Mouse (Mus musculus) testis, postnatal 10 days (tissue): Measurements from ENCODE around the gene Pet117.
"Not testable (repeated sequence)": the region's sequence is repeated elsewhere in the genome, so short reads cannot be mapped to it uniquely, and the experiment has no call there.

Experiments
- DNase-seq: peaks from one replicate; pipeline ENCODE4 v3.0.0; 2021; ENCODE audit warnings: low spot score

Gene Pet117

GRCm38 (mm10) chr2:144368400-144369019 is at the start of gene Pet117, which contains the start of gene Kat14:
Gene Pet117, plus strand, starts transcription at chr2:144368996.
Gene Kat14, plus strand, starts transcription at chr2:144368983.
- peak; percentile 96 for DNase-seq

- DNase-seq: no peak
Measured at GRCm38 (mm10) chr2:144324218-144324617, 44.6 kb upstream of the Pet117 start.

GRCm38 (mm10) chr2:144329451-144329850 is 39.3 kb upstream of the Pet117 start:
- DNase-seq: no peak

- DNase-seq: no peak
Measured at GRCm38 (mm10) chr2:144329937-144330336, 38.9 kb upstream of the Pet117 start.

- DNase-seq: peak; percentile 46
Measured at GRCm38 (mm10) chr2:144330352-144330959, 38.3 kb upstream of the Pet117 start.

- peak; percentile 69 for DNase-seq
Measured at GRCm38 (mm10) chr2:144330960-144331371, 37.8 kb upstream of the Pet117 start.

- peak; percentile 51 for DNase-seq
Measured at GRCm38 (mm10) chr2:144331401-144332302, 37.1 kb upstream of the Pet117 start, which contains the start of gene Ovol2. Gene Ovol2, minus strand, starts transcription at chr2:144332146.

- no peak for DNase-seq
Measured at GRCm38 (mm10) chr2:144332486-144332885, 36.3 kb upstream of the Pet117 start.

GRCm38 (mm10) chr2:144333138-144333842 is 35.5 kb upstream of the Pet117 start:
- no peak for DNase-seq

- no peak for DNase-seq
Measured at GRCm38 (mm10) chr2:144337230-144337629, 31.6 kb upstream of the Pet117 start.

- DNase-seq: no peak
Measured at GRCm38 (mm10) chr2:144337701-144338100, 31.1 kb upstream of the Pet117 start.

- not testable (repeated sequence) for DNase-seq
Measured at GRCm38 (mm10) chr2:144338149-144338548, 30.6 kb upstream of the Pet117 start.

GRCm38 (mm10) chr2:144343158-144343557 is 25.6 kb upstream of the Pet117 start:
- DNase-seq: no peak

- DNase-seq: no peak
Measured at GRCm38 (mm10) chr2:144348525-144348924, 20.3 kb upstream of the Pet117 start.

- no peak for DNase-seq
Measured at GRCm38 (mm10) chr2:144352843-144353242, 16.0 kb upstream of the Pet117 start.

GRCm38 (mm10) chr2:144369020-144369421 is 225 bp downstream of the Pet117 start:
- DNase-seq: no peak

- no peak for DNase-seq
Measured at GRCm38 (mm10) chr2:144369511-144369910, 715 bp downstream of the Pet117 start.

GRCm38 (mm10) chr2:144371566-144371965 is 2.8 kb downstream of the Pet117 start:
- DNase-seq: no peak

GRCm38 (mm10) chr2:144373063-144373462 is 4.3 kb downstream of the Pet117 start:
- DNase-seq: no peak

GRCm38 (mm10) chr2:144375063-144375703 is 6.4 kb downstream of the Pet117 start:
- no peak for DNase-seq

- DNase-seq: no peak
Measured at GRCm38 (mm10) chr2:144381293-144381692, 12.5 kb downstream of the Pet117 start.
